Mouse (Mus musculus): Measurements from ENCODE around the gene Gabrr3. TPM values are rescaled to one million over a fixed set of nuclear protein-coding genes. Genes with fewer than 3 reads are reported as not detected.
"Not testable (repeated sequence)": the region's sequence is repeated elsewhere in the genome, so short reads cannot be mapped to it uniquely, and the experiment has no call there.

Gabrr3 gene
- polyA plus RNA-seq, 1 experiment from 2014 or later, result not detected

DNA sequence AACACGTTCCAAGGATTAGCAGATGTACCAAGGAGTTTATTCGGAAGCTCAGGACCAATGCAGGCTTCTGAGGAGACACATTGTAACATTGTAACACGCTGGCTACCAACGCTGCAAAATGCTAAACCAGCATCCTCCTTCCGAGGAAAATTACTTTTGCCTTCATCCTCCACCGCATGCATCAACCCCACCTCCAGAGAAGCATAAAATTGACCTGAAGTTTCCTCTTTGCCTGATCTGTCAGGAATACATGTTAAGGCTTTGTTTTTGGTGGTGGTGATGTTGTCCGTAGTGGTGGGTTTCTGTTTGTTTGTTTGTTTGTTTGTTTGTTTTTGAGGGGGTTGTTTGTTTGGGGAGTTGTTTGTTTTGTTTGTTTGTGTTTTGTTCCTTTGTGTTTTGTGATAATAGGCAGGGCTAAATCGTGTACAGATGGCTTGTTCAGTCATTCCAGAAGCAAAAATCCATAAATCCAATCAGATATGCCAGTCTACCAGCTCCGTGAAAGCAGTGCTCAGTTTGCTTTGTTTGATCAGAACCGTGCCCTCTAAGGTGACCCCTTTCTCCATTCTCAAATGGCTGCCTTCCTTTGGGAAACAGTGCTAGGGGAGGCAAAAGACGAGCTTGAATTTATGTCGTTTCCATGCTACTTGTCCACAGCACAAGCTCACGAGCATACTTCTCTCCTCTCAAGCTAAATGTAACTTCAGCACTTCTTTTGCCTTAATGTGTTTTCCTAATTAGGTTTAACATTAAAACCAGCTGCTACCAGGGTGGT is 14.6 kb downstream of the Gabrr3 start:
- Histone ChIP-seq H3K27me3 (no peaks in the 10 kb centered on the region; the same call in 1 of the 2 replicates), H3K36me3 (no peaks in the 10 kb centered on the region), H3K4me3 (no peak overlapping the region), H3K4me1 (no peaks in the 10 kb centered on the region), H3K9ac (no peak overlapping the region), H3K27ac (no peak overlapping the region), H3K4me2 (no peak overlapping the region), H3K9me3 (no peaks in the 10 kb centered on the region)
- WGBS, result 46% methylated on average over 13 of the region's 13 CpGs
- ATAC-seq (ENCODE audit: insufficient number of reproducible peaks, low FRiP score, low TSS enrichment, low read depth), result no peak

DNA sequence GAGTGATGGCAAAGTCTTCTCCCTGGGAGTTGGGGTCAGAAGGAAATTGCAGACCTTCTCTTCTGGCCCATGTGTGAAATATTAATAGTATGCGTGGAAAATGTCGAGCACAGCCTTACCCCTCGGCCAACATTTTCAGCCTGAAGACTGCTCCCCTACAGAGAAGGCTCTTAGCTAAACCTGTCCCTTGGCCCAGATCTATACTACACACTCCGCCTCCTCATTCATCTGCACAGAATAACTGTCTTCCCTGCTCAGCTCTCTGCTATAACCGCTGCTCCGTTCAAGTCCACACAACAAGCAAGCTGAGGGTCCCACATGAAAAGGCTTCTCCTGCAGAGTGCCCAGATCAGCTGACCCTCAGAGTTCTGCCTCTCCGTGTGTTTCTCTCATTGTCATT is 20.8 kb downstream of the Gabrr3 start:
- WGBS, result 68% methylated on average over 7 of the region's 7 CpGs
- no peak for ATAC-seq (ENCODE audit: insufficient number of reproducible peaks, low FRiP score, low TSS enrichment, low read depth)

DNA sequence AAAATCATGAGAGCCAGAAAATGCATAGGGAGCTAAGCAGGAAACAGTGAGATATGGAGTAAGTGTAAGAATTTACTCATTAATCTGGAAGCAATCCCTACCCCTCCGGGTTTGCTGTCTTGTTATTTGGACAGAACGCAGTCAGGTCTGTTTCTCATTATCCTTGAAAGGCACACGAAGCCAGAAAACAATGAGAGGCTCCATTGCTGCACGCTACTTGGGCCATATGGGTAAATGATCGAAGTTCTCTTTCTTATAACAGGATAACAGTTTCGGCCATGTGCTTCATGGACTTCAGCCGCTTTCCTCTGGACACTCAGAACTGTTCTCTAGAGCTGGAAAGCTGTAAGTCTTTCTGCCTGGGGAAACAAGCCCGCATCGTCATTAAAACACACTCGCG is 26.0 kb downstream of the Gabrr3 start:
- Histone ChIP-seq H3K9ac (no peak overlapping the region), H3K36me3 (no peaks in the 10 kb centered on the region), H3K27me3 (no peaks in the 10 kb centered on the region), H3K4me2 (peak overlapping the region; percentile 20; the same call in 1 of the 2 replicates), H3K4me3 (peak overlapping the region; percentile 7; the same call in 1 of the 2 replicates), H3K4me1 (no peaks in the 10 kb centered on the region), H3K9me3 (no peaks in the 10 kb centered on the region), H3K27ac (peak overlapping the region; percentile 80)
- no peak for ATAC-seq (ENCODE audit: insufficient number of reproducible peaks, low FRiP score, low TSS enrichment, low read depth)
- 25% methylated on average over 11 of the region's 11 CpGs for WGBS

More for the DNA sequence above, 20.8 kb downstream of the Gabrr3 start:
- H3K36me3 ChIP-seq, result no peaks in the 10 kb centered on the region
- H3K4me3 ChIP-seq, result no peak overlapping the region
- H3K27me3 ChIP-seq, result no peaks in the 10 kb centered on the region
- H3K27ac ChIP-seq, result no peak overlapping the region
- no peak overlapping the region for H3K9ac ChIP-seq
- H3K4me2 ChIP-seq, result no peak overlapping the region
- H3K9me3 ChIP-seq, result no peaks in the 10 kb centered on the region
- no peaks in the 10 kb centered on the region for H3K4me1 ChIP-seq

DNA sequence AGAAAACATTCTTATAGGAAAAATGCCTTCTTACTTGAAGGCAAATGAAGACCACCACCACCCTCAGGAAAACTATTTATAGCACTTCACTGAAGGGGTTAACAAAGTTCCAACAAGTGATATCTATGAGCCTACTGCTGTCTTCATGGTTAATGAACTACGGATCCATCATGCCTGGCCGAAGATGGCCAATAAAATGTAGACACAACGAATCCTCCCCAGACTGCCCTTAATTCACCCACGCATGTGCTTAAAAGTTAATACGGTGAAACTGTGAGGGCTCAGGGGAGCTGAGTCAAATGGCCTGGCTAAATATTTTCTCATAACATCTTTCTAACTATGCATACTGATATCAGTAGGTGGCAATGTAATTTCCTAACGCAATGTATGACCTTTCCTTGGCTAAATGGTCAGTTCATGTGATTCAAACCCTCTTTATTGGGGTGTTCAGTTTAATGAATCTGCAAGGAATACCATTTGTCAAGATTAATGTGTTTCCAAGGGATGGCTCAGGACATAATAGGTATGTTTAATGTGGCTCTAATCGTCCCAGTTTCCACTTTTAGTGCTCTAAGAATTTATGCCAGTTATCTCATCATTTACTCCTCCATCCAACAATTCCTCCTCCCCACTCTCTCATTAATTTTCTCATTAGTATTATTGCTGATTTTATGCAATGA is 37.9 kb downstream of the Gabrr3 start:
- Histone ChIP-seq H3K4me3 (no peak overlapping the region), H3K27ac (no peak overlapping the region), H3K27me3 (no peaks in the 10 kb centered on the region), H3K36me3 (no peaks in the 10 kb centered on the region), H3K9ac (no peak overlapping the region), H3K9me3 (no peaks in the 10 kb centered on the region), H3K4me2 (no peak overlapping the region), H3K4me1 (no peaks in the 10 kb centered on the region)
- no peak for ATAC-seq (ENCODE audit: insufficient number of reproducible peaks, low FRiP score, low TSS enrichment, low read depth)
- WGBS, result 81% methylated on average over 7 of the region's 7 CpGs

DNA sequence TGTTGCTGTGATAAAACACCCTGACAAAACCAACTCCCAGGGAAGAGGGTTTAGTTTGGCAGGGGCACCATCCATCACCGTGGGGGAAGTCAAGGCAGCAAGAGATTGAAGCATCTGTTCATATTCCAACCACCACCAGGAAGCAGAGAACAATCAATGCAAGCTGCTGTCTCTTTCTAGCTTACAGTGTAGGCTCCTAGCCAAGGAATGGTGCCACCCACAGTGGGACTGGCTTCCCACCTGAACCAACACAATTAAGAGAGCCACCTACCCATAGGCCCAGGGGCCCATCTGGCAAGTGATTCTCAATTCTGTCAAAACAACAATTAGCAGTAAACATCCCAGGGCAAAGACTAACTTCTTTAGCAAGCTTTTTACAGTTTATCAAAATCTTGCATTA is 41.0 kb downstream of the Gabrr3 start:
- Histone ChIP-seq H3K4me1 (no peaks in the 10 kb centered on the region), H3K4me2 (no peak overlapping the region), H3K9ac (no peak overlapping the region), H3K9me3 (no peaks in the 10 kb centered on the region), H3K27ac (no peak overlapping the region), H3K27me3 (no peaks in the 10 kb centered on the region), H3K4me3 (no peak overlapping the region), H3K36me3 (no peaks in the 10 kb centered on the region)
- 84% methylated on average over 1 of the region's 1 CpGs for WGBS
- no peak for ATAC-seq (ENCODE audit: insufficient number of reproducible peaks, low FRiP score, low TSS enrichment, low read depth)

DNA sequence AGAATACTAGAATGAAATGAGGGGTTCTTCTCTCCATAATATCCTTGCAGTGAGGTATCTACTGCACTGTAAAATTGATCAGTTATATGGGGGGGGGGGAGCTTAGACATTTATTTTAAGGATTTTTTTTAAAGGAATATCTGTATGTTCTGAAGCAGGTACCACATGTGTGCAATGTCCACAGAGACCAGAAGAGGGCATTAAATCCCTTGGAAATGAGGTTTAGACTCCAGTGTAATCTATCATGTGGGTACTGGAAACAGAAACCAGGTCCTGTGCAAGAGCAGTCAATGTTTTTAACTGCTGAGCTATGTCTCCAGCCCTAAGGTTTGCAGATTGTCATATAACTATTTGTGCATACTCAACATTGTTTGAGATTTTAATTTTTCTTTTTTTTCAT is 42.0 kb downstream of the Gabrr3 start:
- Histone ChIP-seq H3K9ac (no peak overlapping the region), H3K4me1 (no peaks in the 10 kb centered on the region), H3K9me3 (no peaks in the 10 kb centered on the region), H3K4me3 (no peak overlapping the region), H3K27ac (no peak overlapping the region), H3K36me3 (no peaks in the 10 kb centered on the region), H3K27me3 (no peaks in the 10 kb centered on the region), H3K4me2 (no peak overlapping the region)
- ATAC-seq (ENCODE audit: insufficient number of reproducible peaks, low FRiP score, low TSS enrichment, low read depth), result no peak

DNA sequence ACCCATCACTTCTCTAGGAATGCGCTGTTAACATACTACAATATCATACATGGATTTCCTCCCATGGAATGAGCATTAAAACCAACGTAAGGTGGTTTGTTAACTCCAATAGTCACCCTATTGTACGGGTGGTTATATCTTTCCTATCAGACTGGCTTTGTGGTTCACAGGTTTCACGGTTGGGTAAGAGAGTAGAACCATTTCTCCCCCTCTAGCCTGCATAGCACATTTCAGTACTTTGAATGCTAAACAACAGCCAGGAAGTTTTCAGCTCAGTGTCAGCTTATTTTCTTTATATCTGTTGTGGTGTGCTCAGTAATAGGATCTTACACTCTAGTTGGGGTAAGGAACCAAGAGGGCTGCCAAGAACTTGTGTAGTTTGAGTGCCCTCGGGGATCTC is 44.7 kb downstream of the Gabrr3 start:
- no peak overlapping the region for H3K27ac ChIP-seq
- no peak overlapping the region for H3K4me2 ChIP-seq
- 79% methylated on average over 5 of the region's 5 CpGs for WGBS
- no peaks in the 10 kb centered on the region for H3K4me1 ChIP-seq
- no peak for ATAC-seq (ENCODE audit: insufficient number of reproducible peaks, low FRiP score, low TSS enrichment, low read depth)
- H3K4me3 ChIP-seq, result no peak overlapping the region
- no peaks in the 10 kb centered on the region for H3K36me3 ChIP-seq
- H3K9me3 ChIP-seq, result no peaks in the 10 kb centered on the region
- H3K9ac ChIP-seq, result no peak overlapping the region
- no peaks in the 10 kb centered on the region for H3K27me3 ChIP-seq

DNA sequence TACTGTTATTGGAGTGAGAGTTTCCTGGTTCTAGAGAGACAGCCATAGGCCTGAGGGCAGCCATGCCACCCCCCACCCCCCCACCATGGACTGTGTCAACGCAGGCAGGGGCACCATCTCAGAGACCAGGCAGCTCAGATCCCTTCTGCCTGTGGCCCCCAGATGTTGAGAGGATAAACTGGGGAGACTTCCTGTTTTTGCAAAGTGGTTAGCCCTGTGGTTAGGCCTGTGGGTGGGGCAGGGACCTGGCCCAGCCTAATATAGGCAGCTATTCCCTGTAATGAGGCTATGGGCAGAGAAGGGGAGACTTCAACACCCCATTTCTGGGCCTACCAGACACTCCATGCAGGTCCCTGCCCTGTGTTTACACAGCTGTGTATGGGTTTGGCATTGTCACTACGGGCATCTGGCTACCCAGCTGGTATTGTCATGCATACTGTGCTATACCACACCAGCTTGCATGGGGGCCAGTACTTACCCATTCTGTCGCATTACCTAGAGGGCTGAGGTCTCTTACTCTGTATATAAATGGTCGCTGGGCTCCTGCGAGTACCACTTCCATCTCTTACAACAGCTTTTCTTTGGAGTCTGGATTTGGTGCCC is 52.2 kb downstream of the Gabrr3 start:
- WGBS, result 83% methylated on average over 5 of the region's 5 CpGs
- not testable (repeated sequence) for H3K27me3 ChIP-seq; ATAC-seq (ENCODE audit: insufficient number of reproducible peaks, low FRiP score, low TSS enrichment, low read depth)

DNA sequence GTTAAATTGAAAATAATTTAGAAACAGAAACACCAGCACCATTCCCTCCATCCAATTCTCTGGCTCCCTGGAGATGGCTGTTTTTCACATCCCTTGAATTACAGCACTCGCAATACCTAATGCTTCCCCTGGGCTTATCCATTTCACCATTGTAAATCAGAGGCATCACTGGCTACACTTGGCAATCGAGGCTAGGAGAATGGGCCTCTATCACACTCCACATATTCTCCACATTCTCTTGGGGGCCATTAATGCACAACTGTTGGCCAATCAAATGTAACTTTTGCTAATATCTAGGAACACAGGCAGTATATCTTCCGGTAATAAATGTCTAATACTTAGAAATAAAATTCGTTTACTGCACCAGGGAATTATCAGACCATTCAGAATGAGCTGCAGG is 56.4 kb downstream of the Gabrr3 start:
- Histone ChIP-seq H3K4me1 (no peaks in the 10 kb centered on the region), H3K4me3 (no peak overlapping the region), H3K9ac (no peak overlapping the region), H3K27me3 (no peaks in the 10 kb centered on the region), H3K36me3 (no peaks in the 10 kb centered on the region), H3K4me2 (no peak overlapping the region), H3K27ac (no peak overlapping the region), H3K9me3 (no peaks in the 10 kb centered on the region)
- no peak for ATAC-seq (ENCODE audit: insufficient number of reproducible peaks, low FRiP score, low TSS enrichment, low read depth)
- 50% methylated on average over 4 of the region's 4 CpGs for WGBS

More for the DNA sequence above, 52.2 kb downstream of the Gabrr3 start:
- not testable (repeated sequence) for H3K9ac ChIP-seq, H3K27ac ChIP-seq, H3K4me3 ChIP-seq, H3K4me1 ChIP-seq, H3K9me3 ChIP-seq, H3K36me3 ChIP-seq, H3K4me2 ChIP-seq

DNA sequence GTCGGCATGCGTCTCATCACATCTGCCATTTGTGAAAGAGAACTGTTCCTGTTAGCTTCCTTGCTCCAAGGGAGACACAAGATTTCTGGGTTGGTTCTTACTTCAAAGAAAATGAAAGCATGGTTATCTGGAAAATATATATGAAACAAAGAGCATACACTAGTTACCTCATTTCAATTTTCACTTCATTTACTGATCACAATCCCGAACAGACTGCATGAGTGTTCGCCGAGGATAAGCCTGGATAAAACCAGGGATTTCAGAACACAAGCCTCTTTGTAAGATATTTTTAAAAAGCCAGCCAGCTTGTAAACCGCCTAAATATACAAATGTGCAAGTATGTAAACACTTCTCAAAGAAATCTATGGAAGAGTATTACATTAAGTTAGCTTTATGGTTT is 56.8 kb downstream of the Gabrr3 start:
- Histone ChIP-seq H3K4me3 (no peak overlapping the region), H3K4me1 (no peaks in the 10 kb centered on the region), H3K9ac (no peak overlapping the region), H3K36me3 (no peaks in the 10 kb centered on the region), H3K27me3 (no peaks in the 10 kb centered on the region), H3K27ac (no peak overlapping the region), H3K4me2 (no peak overlapping the region), H3K9me3 (no peaks in the 10 kb centered on the region)
- ATAC-seq (ENCODE audit: insufficient number of reproducible peaks, low FRiP score, low TSS enrichment, low read depth), result no peak
- 73% methylated on average over 6 of the region's 6 CpGs for WGBS

DNA sequence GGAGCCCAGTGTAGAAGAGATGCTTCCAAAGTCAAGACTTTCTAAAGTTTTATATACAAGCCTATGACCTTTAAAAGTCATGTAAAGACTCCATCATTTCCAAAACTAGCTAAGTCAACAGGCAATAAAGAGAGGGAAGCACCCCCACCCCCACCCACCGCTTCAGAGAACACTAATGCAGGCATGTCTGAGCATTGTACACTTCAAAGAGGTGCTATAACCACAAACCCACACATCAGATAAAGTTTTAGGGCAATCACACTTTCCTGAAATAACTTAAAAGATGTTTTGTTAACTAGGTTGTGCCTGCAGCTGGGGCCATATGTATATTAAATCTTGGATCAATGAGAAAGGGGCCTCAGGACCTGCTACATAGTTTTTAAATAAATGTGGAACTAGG is 62.7 kb downstream of the Gabrr3 start:
- no peak overlapping the region for H3K4me3 ChIP-seq
- WGBS, result 63% methylated on average over 1 of the region's 1 CpGs

DNA sequence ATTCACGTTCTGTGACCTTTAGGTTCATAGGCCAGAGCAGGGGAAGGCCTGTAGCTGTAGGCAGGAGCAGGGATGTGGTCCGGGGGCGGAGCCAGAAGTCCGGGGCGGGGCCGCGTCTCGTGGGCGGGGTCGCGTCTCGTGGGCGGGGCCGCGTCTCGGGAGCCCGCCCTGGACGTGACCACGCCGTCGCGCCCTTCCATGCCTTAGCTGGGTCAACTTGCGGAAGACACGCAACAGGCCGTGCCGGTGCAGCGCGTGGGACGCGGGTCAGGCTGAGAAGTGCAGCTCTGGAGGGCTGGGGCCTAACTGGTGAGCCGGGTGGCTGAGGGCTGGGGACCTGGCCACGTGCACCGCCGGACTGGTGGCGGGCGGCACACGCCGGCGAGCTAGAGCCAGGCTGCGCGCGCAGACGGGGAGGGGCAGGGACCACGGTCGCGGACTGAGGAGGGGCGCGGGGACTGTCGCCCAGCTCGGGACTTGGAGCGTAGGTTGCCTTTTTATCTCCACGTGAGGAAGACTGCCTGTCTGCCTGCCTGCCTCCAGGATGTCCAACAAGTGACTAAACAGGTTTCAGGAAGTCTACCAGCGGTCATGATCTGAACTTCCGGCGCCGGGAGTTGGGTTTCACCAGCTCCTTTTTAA is 64.6 kb downstream of the Gabrr3 start, which contains the start of gene Riox2:
Gene Riox2 (plus strand): TSS at position 139 of the 642 bp plus-strand sequence.
- Histone ChIP-seq H3K4me1 (peaks cover 7% of the 10 kb centered on the region), H3K36me3 (peaks cover 3% of the 10 kb centered on the region; the same call in 1 of the 2 replicates), H3K4me2 (peak within 1 kb of the TSS; percentile 63), H3K9me3 (no peaks in the 10 kb centered on the region), H3K9ac (peak within 1 kb of the TSS; percentile 47), H3K27me3 (no peaks in the 10 kb centered on the region), H3K27ac (peak within 1 kb of the TSS; percentile 69), H3K4me3 (peak within 1 kb of the TSS; percentile 76)
- ATAC-seq (ENCODE audit: insufficient number of reproducible peaks, low FRiP score, low TSS enrichment, low read depth), result peak; percentile 82
- 1% methylated on average over 55 of the region's 56 CpGs for WGBS

More for the DNA sequence above, 62.7 kb downstream of the Gabrr3 start:
- H3K9me3 ChIP-seq, result no peaks in the 10 kb centered on the region
- no peak overlapping the region for H3K9ac ChIP-seq
- peaks cover 7% of the 10 kb centered on the region for H3K4me1 ChIP-seq
- no peak for ATAC-seq (ENCODE audit: insufficient number of reproducible peaks, low FRiP score, low TSS enrichment, low read depth)
- H3K4me2 ChIP-seq, result no peak overlapping the region
- no peaks in the 10 kb centered on the region for H3K36me3 ChIP-seq
- no peak overlapping the region for H3K27ac ChIP-seq
- no peaks in the 10 kb centered on the region for H3K27me3 ChIP-seq
